Mouse (Mus musculus) bone marrow macrophage, adult 2 months (primary cell): ENCODE results near the gene Babam2.

Experiments used
- CTCF ChIP-seq: IDR thresholded peaks from 2 replicates; pipeline ENCODE4 v1.5.1; 2012; ENCODE audit warnings: low read depth, mild to moderate bottlenecking, low read length, moderate library complexity
- POLR2A ChIP-seq: IDR thresholded peaks from 2 replicates; pipeline ENCODE4 v1.6.1; 2012; ENCODE audit warnings: mild to moderate bottlenecking, low read depth, low read length, borderline replicate concordance

GRCm38 (mm10) chr5:31709389-31709788, 11.9 kb downstream of the Babam2 start:
- TF ChIP-seq CTCF, result no peak
- no peak for TF ChIP-seq POLR2A
